Mouse (Mus musculus): ENCODE measurements around the gene Ankrd39. TPM values are rescaled to one million over a fixed set of nuclear protein-coding genes. Genes with fewer than 3 reads are reported as not detected.

The Ankrd39 gene
- 6.4 and 8.8 TPM in 2 replicates for polyA plus RNA-seq (2011; ENCODE audit: insufficient read depth, insufficient read length, low read depth, missing spikeins)

GRCm38 (mm10) chr1:36546888-36547471, at the start of gene Ankrd39:
Gene Ankrd39 (minus strand): TSS chr1:36547445.
- H3K9ac ChIP-seq (ENCODE audit: low read depth, poor library complexity, severe bottlenecking), result peak within 1 kb of the TSS; percentile 66
- TF ChIP-seq CTCF (IDR thresholded peaks at IDR 0.05; ENCODE audit: low read depth, low read length) (peak; percentile 96), EP300 (IDR thresholded peaks at IDR 0.05; ENCODE audit: insufficient read depth, low read depth, low read length) (0 out of 2 replicates have a peak, but pooled peaks have one; percentile 22), POLR2A (IDR thresholded peaks at IDR 0.05; ENCODE audit: insufficient read depth, low read length) (peak; percentile 64)
- no peaks in the 10 kb centered on the region for H3K27me3 ChIP-seq (ENCODE audit: control insufficient read depth, insufficient read depth, low read length, poor library complexity, severe bottlenecking)
- H3K9me3 ChIP-seq (replicated peaks; ENCODE audit: control insufficient read depth, insufficient read depth, low read length, poor library complexity, severe bottlenecking), result no peaks in the 10 kb centered on the region
- no peak within 1 kb of the TSS for H3K27ac ChIP-seq (ENCODE audit: insufficient read depth, low read length)
- H3K4me3 ChIP-seq (ENCODE audit: low read depth, low read length), result peak within 1 kb of the TSS; percentile 94
- no peaks in the 10 kb centered on the region for H3K4me1 ChIP-seq (ENCODE audit: control insufficient read depth, insufficient read depth, low read length)
- H3K36me3 ChIP-seq (ENCODE audit: control insufficient read depth, insufficient read depth, low read length, poor library complexity, severe bottlenecking), result no peaks in the 10 kb centered on the region

GRCm38 (mm10) chr1:36596114-36596513, 48.9 kb upstream of the Ankrd39 start:
- H3K4me3 ChIP-seq (ENCODE audit: low read depth, low read length), result no peak overlapping the region
- H3K9me3 ChIP-seq (replicated peaks; ENCODE audit: control insufficient read depth, insufficient read depth, low read length, poor library complexity, severe bottlenecking), result no peaks in the 10 kb centered on the region
- TF ChIP-seq CTCF (IDR thresholded peaks at IDR 0.05; ENCODE audit: low read depth, low read length) (no peak), EP300 (IDR thresholded peaks at IDR 0.05; ENCODE audit: insufficient read depth, low read depth, low read length) (no peak), POLR2A (IDR thresholded peaks at IDR 0.05; ENCODE audit: insufficient read depth, low read length) (no peak)
- H3K9ac ChIP-seq (ENCODE audit: low read depth, poor library complexity, severe bottlenecking), result no peak overlapping the region
- H3K27ac ChIP-seq (ENCODE audit: insufficient read depth, low read length), result 0 out of 2 replicates have a peak overlapping the region, but pooled peaks have one; percentile 15
- H3K27me3 ChIP-seq (ENCODE audit: control insufficient read depth, insufficient read depth, low read length, poor library complexity, severe bottlenecking), result no peaks in the 10 kb centered on the region
- H3K36me3 ChIP-seq (ENCODE audit: control insufficient read depth, insufficient read depth, low read length, poor library complexity, severe bottlenecking), result no peaks in the 10 kb centered on the region
- H3K4me1 ChIP-seq (ENCODE audit: control insufficient read depth, insufficient read depth, low read length), result peaks cover 5% of the 10 kb centered on the region

- H3K36me3 ChIP-seq (ENCODE audit: control insufficient read depth, insufficient read depth, low read length, poor library complexity, severe bottlenecking), result no peaks in the 10 kb centered on the region
- TF ChIP-seq EP300 (IDR thresholded peaks at IDR 0.05; ENCODE audit: insufficient read depth, low read depth, low read length) (no peak), CTCF (IDR thresholded peaks at IDR 0.05; ENCODE audit: low read depth, low read length) (no peak), POLR2A (IDR thresholded peaks at IDR 0.05; ENCODE audit: insufficient read depth, low read length) (no peak)
- no peak overlapping the region for H3K27ac ChIP-seq (ENCODE audit: insufficient read depth, low read length)
- no peaks in the 10 kb centered on the region for H3K27me3 ChIP-seq (ENCODE audit: control insufficient read depth, insufficient read depth, low read length, poor library complexity, severe bottlenecking)
- H3K9me3 ChIP-seq (replicated peaks; ENCODE audit: control insufficient read depth, insufficient read depth, low read length, poor library complexity, severe bottlenecking), result no peaks in the 10 kb centered on the region
- no peak overlapping the region for H3K4me3 ChIP-seq (ENCODE audit: low read depth, low read length)
- H3K4me1 ChIP-seq (ENCODE audit: control insufficient read depth, insufficient read depth, low read length), result peaks cover 5% of the 10 kb centered on the region
- no peak overlapping the region for H3K9ac ChIP-seq (ENCODE audit: low read depth, poor library complexity, severe bottlenecking)
Observed at GRCm38 (mm10) chr1:36595167-36595931, 48.1 kb upstream of the Ankrd39 start.

DNA sequence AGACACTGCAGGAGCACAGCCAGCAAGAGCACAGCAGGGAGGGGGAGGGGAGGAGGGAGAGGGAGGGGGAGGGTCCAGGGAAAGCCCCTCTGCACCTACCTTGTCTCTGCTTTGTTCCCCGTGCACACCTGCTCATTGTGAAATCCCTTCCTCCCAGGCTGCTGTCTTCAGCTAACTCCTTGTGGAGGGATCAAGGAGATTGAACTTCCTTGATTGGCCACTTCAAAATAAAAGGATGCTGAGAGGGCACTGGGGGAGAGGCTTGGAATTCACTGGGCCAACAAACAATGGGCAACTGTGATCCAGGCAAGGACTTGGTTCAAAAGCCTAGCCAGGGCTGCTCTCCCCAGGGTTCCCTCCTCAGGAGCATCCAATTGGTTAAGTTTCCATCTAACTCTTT, 45.9 kb upstream of the Ankrd39 start:
- no peak overlapping the region for H3K27ac ChIP-seq (ENCODE audit: insufficient read depth, low read length)
- no peak overlapping the region for H3K9ac ChIP-seq (ENCODE audit: low read depth, poor library complexity, severe bottlenecking)
- H3K9me3 ChIP-seq (replicated peaks; ENCODE audit: control insufficient read depth, insufficient read depth, low read length, poor library complexity, severe bottlenecking), result no peaks in the 10 kb centered on the region
- no peaks in the 10 kb centered on the region for H3K27me3 ChIP-seq (ENCODE audit: control insufficient read depth, insufficient read depth, low read length, poor library complexity, severe bottlenecking)
- peaks cover 5% of the 10 kb centered on the region for H3K4me1 ChIP-seq (ENCODE audit: control insufficient read depth, insufficient read depth, low read length)
- no peak overlapping the region for H3K4me3 ChIP-seq (ENCODE audit: low read depth, low read length)
- no peak for TF ChIP-seq CTCF (IDR thresholded peaks at IDR 0.05; ENCODE audit: low read depth, low read length)
- TF ChIP-seq POLR2A (IDR thresholded peaks at IDR 0.05; ENCODE audit: insufficient read depth, low read length), result no peak
- TF ChIP-seq EP300 (IDR thresholded peaks at IDR 0.05; ENCODE audit: insufficient read depth, low read depth, low read length), result peak; percentile 56; the same call in 1 of the 2 replicates
- no peaks in the 10 kb centered on the region for H3K36me3 ChIP-seq (ENCODE audit: control insufficient read depth, insufficient read depth, low read length, poor library complexity, severe bottlenecking)

DNA sequence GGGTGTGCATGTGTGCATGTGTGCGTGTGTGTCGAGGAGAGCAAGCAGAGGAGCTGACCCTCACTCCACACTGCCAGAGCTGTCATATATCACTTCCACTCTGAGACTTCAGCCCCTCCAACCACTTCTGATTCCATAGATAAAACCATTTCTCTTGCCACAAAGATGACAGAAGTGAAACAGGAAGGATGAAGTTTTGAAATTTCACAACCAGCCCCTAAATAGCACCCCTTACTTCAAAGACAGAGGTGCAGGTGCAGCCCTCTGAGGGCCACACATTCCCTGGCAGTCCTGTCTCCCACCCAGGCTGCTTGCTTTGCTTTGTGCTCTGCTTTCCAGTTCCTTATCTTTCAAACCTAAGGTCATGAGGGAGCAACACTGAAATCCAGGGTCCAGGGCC, 44.2 kb upstream of the Ankrd39 start:
- no peak overlapping the region for H3K27ac ChIP-seq (ENCODE audit: insufficient read depth, low read length)
- peaks cover 5% of the 10 kb centered on the region for H3K4me1 ChIP-seq (ENCODE audit: control insufficient read depth, insufficient read depth, low read length)
- H3K9ac ChIP-seq (ENCODE audit: low read depth, poor library complexity, severe bottlenecking), result no peak overlapping the region
- H3K4me3 ChIP-seq (ENCODE audit: low read depth, low read length), result no peak overlapping the region
- H3K9me3 ChIP-seq (replicated peaks; ENCODE audit: control insufficient read depth, insufficient read depth, low read length, poor library complexity, severe bottlenecking), result no peaks in the 10 kb centered on the region
- no peaks in the 10 kb centered on the region for H3K36me3 ChIP-seq (ENCODE audit: control insufficient read depth, insufficient read depth, low read length, poor library complexity, severe bottlenecking)
- no peaks in the 10 kb centered on the region for H3K27me3 ChIP-seq (ENCODE audit: control insufficient read depth, insufficient read depth, low read length, poor library complexity, severe bottlenecking)
- TF ChIP-seq POLR2A (IDR thresholded peaks at IDR 0.05; ENCODE audit: insufficient read depth, low read length) (no peak), EP300 (IDR thresholded peaks at IDR 0.05; ENCODE audit: insufficient read depth, low read depth, low read length) (no peak), CTCF (IDR thresholded peaks at IDR 0.05; ENCODE audit: low read depth, low read length) (no peak)

GRCm38 (mm10) chr1:36590664-36591063, 43.4 kb upstream of the Ankrd39 start:
- Histone ChIP-seq H3K27me3 (ENCODE audit: control insufficient read depth, insufficient read depth, low read length, poor library complexity, severe bottlenecking) (no peaks in the 10 kb centered on the region), H3K27ac (ENCODE audit: insufficient read depth, low read length) (no peak overlapping the region), H3K4me1 (ENCODE audit: control insufficient read depth, insufficient read depth, low read length) (peaks cover 2% of the 10 kb centered on the region), H3K9me3 (replicated peaks; ENCODE audit: control insufficient read depth, insufficient read depth, low read length, poor library complexity, severe bottlenecking) (no peaks in the 10 kb centered on the region), H3K36me3 (ENCODE audit: control insufficient read depth, insufficient read depth, low read length, poor library complexity, severe bottlenecking) (no peaks in the 10 kb centered on the region), H3K4me3 (ENCODE audit: low read depth, low read length) (no peak overlapping the region), H3K9ac (ENCODE audit: low read depth, poor library complexity, severe bottlenecking) (no peak overlapping the region)
- TF ChIP-seq POLR2A (IDR thresholded peaks at IDR 0.05; ENCODE audit: insufficient read depth, low read length), result no peak
- TF ChIP-seq CTCF (IDR thresholded peaks at IDR 0.05; ENCODE audit: low read depth, low read length), result no peak
- TF ChIP-seq EP300 (IDR thresholded peaks at IDR 0.05; ENCODE audit: insufficient read depth, low read depth, low read length), result no peak

All from ES-Bruce4 (cell line).